Mouse (Mus musculus): ENCODE measurements around the gene Cdc25b.

DNA sequence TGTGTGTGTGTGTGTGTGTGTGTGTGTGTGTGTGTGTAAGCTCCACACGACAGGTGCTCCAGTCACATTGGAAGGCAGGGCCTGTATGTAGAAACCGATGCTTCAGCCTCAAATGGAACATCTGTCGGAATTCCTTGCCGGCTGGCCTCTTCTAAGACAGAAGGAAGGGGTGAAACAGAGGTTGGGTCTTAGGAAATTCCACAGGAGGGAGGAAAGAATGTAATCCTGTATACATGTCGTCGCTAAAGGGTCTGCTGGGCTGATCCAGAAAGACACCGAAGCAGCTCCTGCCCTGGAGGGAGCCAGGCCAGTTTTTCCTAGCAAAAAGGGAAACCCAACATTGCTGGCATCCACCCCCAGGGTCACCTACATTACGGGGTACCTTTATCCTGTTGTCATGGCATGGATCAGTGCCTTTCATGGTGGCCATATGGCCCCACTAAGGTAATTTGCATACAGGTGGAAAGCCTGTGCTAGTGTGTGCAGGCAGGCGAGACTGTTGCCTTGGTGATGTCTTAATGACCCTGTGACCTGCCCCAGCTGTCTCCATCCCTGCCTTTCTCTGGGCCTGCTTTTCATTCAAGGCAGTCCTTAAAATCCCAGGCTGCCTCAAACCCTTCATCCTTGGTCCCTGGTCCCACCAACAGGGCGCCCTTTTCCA lies 3.7 kb downstream of the Cdc25b start:
- TF ChIP-seq POLR2A (IDR thresholded peaks at IDR 0.05; ENCODE audit: low read depth, low read length): no peak
- no peak for TF ChIP-seq CTCF (conservative IDR thresholded peaks at IDR 0.05; ENCODE audit: insufficient read depth, insufficient read length, low read depth, low read length)

All from kidney, adult 2 months (tissue).